Mouse (Mus musculus) T-cell, adult 66 days (primary cell): ENCODE data around the gene Calml4. TPM values are rescaled to one million over a fixed set of nuclear protein-coding genes. Genes with fewer than 3 reads are reported as not detected.

Experiments used
- total RNA-seq, 2 experiments: library from RNA; stranded (reverse); gene quantifications; 3 replicates in 1 of 2; 4 replicates in 1 of 2; pipeline ENCODE4 v1.2.4; 2023

Gene Calml4
- total RNA-seq, result under 1 TPM in 1 of 2 experiments, not detected in 1; 0.38 TPM

GRCm38 (mm10) chr9:62857719-62858261, at the start of gene Calml4:
TSS of gene Calml4 (plus strand) at chr9:62858080.

GRCm38 (mm10) chr9:62811516-62812121, 46.3 kb upstream of the Calml4 start, which contains the start of gene Fem1b:
TSS of gene Fem1b (minus strand) at chr9:62811934.

GRCm38 (mm10) chr9:62838506-62839171, 19.2 kb upstream of the Calml4 start, which contains the start of gene Cln6:
TSS of gene Cln6 (plus strand) at chr9:62838785.

Other genes starting within 250 kb of the Calml4 start
- not detected for gene Itga11, start 180.3 kb upstream of the Calml4 start, total RNA-seq
- gene Fem1b, start 46.1 kb upstream of the Calml4 start, total RNA-seq, result 10 to 100 TPM; 21.0 to 22.7 TPM
- gene Cln6, start 19.3 kb upstream of the Calml4 start, total RNA-seq, result 10 to 100 TPM; 18.0 to 19.6 TPM
- gene Pias1, start 129.8 kb downstream of the Calml4 start, total RNA-seq, result 100 to 1,000 TPM; 110 to 112 TPM